Mouse (Mus musculus): Measurements from ENCODE around the gene Gng11.

Gng11 gene

GRCm38 (mm10) chr6:4003890-4004306 lies at the start of gene Gng11:
Gene Gng11, plus strand, starts transcription at chr6:4003904.
- peak; percentile 38 for DNase-seq (ENCODE audit: low read depth, low spot score)

- DNase-seq (ENCODE audit: low read depth, low spot score): no peak
Observed at GRCm38 (mm10) chr6:3954969-3955368, 48.7 kb upstream of the Gng11 start.

GRCm38 (mm10) chr6:3967676-3968626 lies 35.8 kb upstream of the Gng11 start:
- no peak for DNase-seq (ENCODE audit: low read depth, low spot score)

GRCm38 (mm10) chr6:3973679-3974078 lies 30.0 kb upstream of the Gng11 start:
- no peak for DNase-seq (ENCODE audit: low read depth, low spot score)

- DNase-seq (ENCODE audit: low read depth, low spot score): no peak
Observed at GRCm38 (mm10) chr6:3982661-3983284, 20.9 kb upstream of the Gng11 start.

- DNase-seq (ENCODE audit: low read depth, low spot score): no peak
Observed at GRCm38 (mm10) chr6:3988750-3989149, 15.0 kb upstream of the Gng11 start, which contains the start of gene Tfpi2. Gene Tfpi2, minus strand, starts transcription at chr6:3988919.

GRCm38 (mm10) chr6:3993492-3993891 lies 10.2 kb upstream of the Gng11 start, which contains the start of gene Gngt1:
Gene Gngt1, plus strand, starts transcription at chr6:3993792.
- no peak for DNase-seq (ENCODE audit: low read depth, low spot score)

GRCm38 (mm10) chr6:3998089-3998488 lies 5.6 kb upstream of the Gng11 start:
- DNase-seq (ENCODE audit: low read depth, low spot score): no peak

- DNase-seq (ENCODE audit: low read depth, low spot score): no peak
Observed at GRCm38 (mm10) chr6:3999296-3999695, 4.4 kb upstream of the Gng11 start.

- DNase-seq (ENCODE audit: low read depth, low spot score): no peak
Observed at GRCm38 (mm10) chr6:4000716-4001115, 3.0 kb upstream of the Gng11 start.

- DNase-seq (ENCODE audit: low read depth, low spot score): no peak
Observed at GRCm38 (mm10) chr6:4003445-4003844, 259 bp upstream of the Gng11 start.

- DNase-seq (ENCODE audit: low read depth, low spot score): no peak
Observed at GRCm38 (mm10) chr6:4004808-4005207, 1.1 kb downstream of the Gng11 start.

- DNase-seq (ENCODE audit: low read depth, low spot score): no peak
Observed at GRCm38 (mm10) chr6:4008501-4009040, 4.9 kb downstream of the Gng11 start.

GRCm38 (mm10) chr6:4009548-4009947 lies 5.8 kb downstream of the Gng11 start:
- no peak for DNase-seq (ENCODE audit: low read depth, low spot score)

- no peak for DNase-seq (ENCODE audit: low read depth, low spot score)
Observed at GRCm38 (mm10) chr6:4022645-4023044, 18.9 kb downstream of the Gng11 start.

GRCm38 (mm10) chr6:4026367-4026766 lies 22.7 kb downstream of the Gng11 start:
- DNase-seq (ENCODE audit: low read depth, low spot score): no peak

- no peak for DNase-seq (ENCODE audit: low read depth, low spot score)
Observed at GRCm38 (mm10) chr6:4030956-4031355, 27.3 kb downstream of the Gng11 start.

- no peak for DNase-seq (ENCODE audit: low read depth, low spot score)
Observed at GRCm38 (mm10) chr6:4041821-4042220, 38.1 kb downstream of the Gng11 start.

GRCm38 (mm10) chr6:4047200-4047599 lies 43.5 kb downstream of the Gng11 start:
- DNase-seq (ENCODE audit: low read depth, low spot score): no peak

- no peak for DNase-seq (ENCODE audit: low read depth, low spot score)
Observed at GRCm38 (mm10) chr6:4052843-4053242, 49.1 kb downstream of the Gng11 start.

- no peak for DNase-seq (ENCODE audit: low read depth, low spot score)
Observed at GRCm38 (mm10) chr6:4054387-4054786, 50.7 kb downstream of the Gng11 start.

All from forelimb bud, embryonic 11.5 days (tissue).